Mouse (Mus musculus): Measurements from ENCODE around the gene Adrm1. TPM values are rescaled to one million over a fixed set of nuclear protein-coding genes. Genes with fewer than 3 reads are reported as not detected.
A peak's percentile ranks its signal among the peaks of the same experiment; 100 is the strongest.

Adrm1 gene
- polyA plus RNA-seq, 1 experiment from 2014 or later, result 102 TPM

- no peaks in the 10 kb centered on the region for H3K9me3 ChIP-seq (ENCODE audit: control insufficient read depth, low read length)
- no peak overlapping the region for H3K4me2 ChIP-seq (ENCODE audit: low read length)
- H3K36me3 ChIP-seq (ENCODE audit: control insufficient read depth, insufficient read depth, low read length), result peaks cover 84% of the 10 kb centered on the region
- H3K27me3 ChIP-seq (ENCODE audit: control insufficient read depth, insufficient read depth, low read length), result no peaks in the 10 kb centered on the region
- H3K27ac ChIP-seq (replicated peaks in 1 of 2; ENCODE audit: control insufficient read depth in 1 of 2, insufficient read depth in 1 of 2, low read depth in 2 of 2, low read length in 2 of 2), result no peak overlapping the region
- peaks cover 4 to 16% of the 10 kb centered on the region in 2 experiments; a peak in 3 of 4 replicates for H3K4me1 ChIP-seq (ENCODE audit: control insufficient read depth in 2 of 2, insufficient read depth in 2 of 2, low read length in 2 of 2)
- no peak overlapping the region for H3K4me3 ChIP-seq (ENCODE audit: control insufficient read depth in 1 of 2, insufficient read depth in 1 of 2, low read depth in 1 of 2, low read length in 2 of 2)
- no peak for ATAC-seq (ENCODE audit: insufficient number of reproducible peaks, insufficient read depth, low FRiP score, low read depth)
- 81% methylated on average over 2 of the region's 2 CpGs for WGBS
- H3K9ac ChIP-seq (ENCODE audit: low read length), result no peak overlapping the region
Measured at GRCm38 (mm10) chr2:180146091-180146490, 25.2 kb upstream of the Adrm1 start.

- H3K4me2 ChIP-seq (ENCODE audit: low read length), result peak overlapping the region; percentile 23
- no peaks in the 10 kb centered on the region for H3K27me3 ChIP-seq (ENCODE audit: control insufficient read depth, insufficient read depth, low read length)
- H3K27ac ChIP-seq (replicated peaks in 1 of 2; ENCODE audit: control insufficient read depth in 1 of 2, insufficient read depth in 1 of 2, low read depth in 2 of 2, low read length in 2 of 2), result peak overlapping the region; percentile 68 to 72
- 45% methylated on average over 6 of the region's 6 CpGs for WGBS
- H3K9ac ChIP-seq (ENCODE audit: low read length), result peak overlapping the region; percentile 41; the same call in 1 of the 2 replicates
- ATAC-seq (ENCODE audit: insufficient number of reproducible peaks, insufficient read depth, low FRiP score, low read depth), result no peak
- no peak overlapping the region for H3K4me3 ChIP-seq (ENCODE audit: control insufficient read depth in 1 of 2, insufficient read depth in 1 of 2, low read depth in 1 of 2, low read length in 2 of 2)
- H3K4me1 ChIP-seq (ENCODE audit: control insufficient read depth in 2 of 2, insufficient read depth in 2 of 2, low read length in 2 of 2), result peaks cover 4 to 16% of the 10 kb centered on the region in 2 experiments; a peak in 3 of 4 replicates
- H3K9me3 ChIP-seq (ENCODE audit: control insufficient read depth, low read length), result no peaks in the 10 kb centered on the region
- peaks cover 86% of the 10 kb centered on the region for H3K36me3 ChIP-seq (ENCODE audit: control insufficient read depth, insufficient read depth, low read length)
Measured at GRCm38 (mm10) chr2:180147379-180147778, 23.9 kb upstream of the Adrm1 start.

- Histone ChIP-seq H3K4me2 (ENCODE audit: low read length) (no peak overlapping the region), H3K9me3 (ENCODE audit: control insufficient read depth, low read length) (no peaks in the 10 kb centered on the region), H3K4me1 (ENCODE audit: control insufficient read depth in 2 of 2, insufficient read depth in 2 of 2, low read length in 2 of 2) (peaks cover 4 to 16% of the 10 kb centered on the region in 2 experiments; a peak in 3 of 4 replicates), H3K9ac (ENCODE audit: low read length) (no peak overlapping the region), H3K27ac (replicated peaks in 1 of 2; ENCODE audit: control insufficient read depth in 1 of 2, insufficient read depth in 1 of 2, low read depth in 2 of 2, low read length in 2 of 2) (no peak overlapping the region), H3K36me3 (ENCODE audit: control insufficient read depth, insufficient read depth, low read length) (peaks cover 91% of the 10 kb centered on the region), H3K4me3 (ENCODE audit: control insufficient read depth in 1 of 2, insufficient read depth in 1 of 2, low read depth in 1 of 2, low read length in 2 of 2) (no peak overlapping the region), H3K27me3 (ENCODE audit: control insufficient read depth, insufficient read depth, low read length) (no peaks in the 10 kb centered on the region)
- no peak for ATAC-seq (ENCODE audit: insufficient number of reproducible peaks, insufficient read depth, low FRiP score, low read depth)
- 72% methylated on average over 9 of the region's 9 CpGs for WGBS
Measured at GRCm38 (mm10) chr2:180148551-180148950, 22.7 kb upstream of the Adrm1 start.

- Histone ChIP-seq H3K4me2 (ENCODE audit: low read length) (no peak overlapping the region), H3K9me3 (ENCODE audit: control insufficient read depth, low read length) (no peaks in the 10 kb centered on the region), H3K27ac (replicated peaks in 1 of 2; ENCODE audit: control insufficient read depth in 1 of 2, insufficient read depth in 1 of 2, low read depth in 2 of 2, low read length in 2 of 2) (no peak overlapping the region), H3K9ac (ENCODE audit: low read length) (no peak overlapping the region), H3K4me1 (ENCODE audit: control insufficient read depth in 2 of 2, insufficient read depth in 2 of 2, low read length in 2 of 2) (no peaks in the 10 kb centered on the region), H3K27me3 (ENCODE audit: control insufficient read depth, insufficient read depth, low read length) (no peaks in the 10 kb centered on the region), H3K4me3 (ENCODE audit: control insufficient read depth in 1 of 2, insufficient read depth in 1 of 2, low read depth in 1 of 2, low read length in 2 of 2) (no peak overlapping the region), H3K36me3 (ENCODE audit: control insufficient read depth, insufficient read depth, low read length) (peaks cover 89% of the 10 kb centered on the region)
- no peak for ATAC-seq (ENCODE audit: insufficient number of reproducible peaks, insufficient read depth, low FRiP score, low read depth)
- 77% methylated on average over 3 of the region's 3 CpGs for WGBS
Measured at GRCm38 (mm10) chr2:180154796-180155195, 16.5 kb upstream of the Adrm1 start.

GRCm38 (mm10) chr2:180158627-180159026 is 12.7 kb upstream of the Adrm1 start:
- ATAC-seq (ENCODE audit: insufficient number of reproducible peaks, insufficient read depth, low FRiP score, low read depth), result no peak
- Histone ChIP-seq H3K9me3 (ENCODE audit: control insufficient read depth, low read length) (no peaks in the 10 kb centered on the region), H3K27me3 (ENCODE audit: control insufficient read depth, insufficient read depth, low read length) (no peaks in the 10 kb centered on the region), H3K27ac (replicated peaks in 1 of 2; ENCODE audit: control insufficient read depth in 1 of 2, insufficient read depth in 1 of 2, low read depth in 2 of 2, low read length in 2 of 2) (no peak overlapping the region), H3K4me1 (ENCODE audit: control insufficient read depth in 2 of 2, insufficient read depth in 2 of 2, low read length in 2 of 2) (no peaks in the 10 kb centered on the region), H3K4me2 (ENCODE audit: low read length) (no peak overlapping the region), H3K9ac (ENCODE audit: low read length) (no peak overlapping the region), H3K4me3 (ENCODE audit: control insufficient read depth in 1 of 2, insufficient read depth in 1 of 2, low read depth in 1 of 2, low read length in 2 of 2) (no peak overlapping the region), H3K36me3 (ENCODE audit: control insufficient read depth, insufficient read depth, low read length) (peaks cover 90% of the 10 kb centered on the region)
- whole genome bisulfite sequencing, result 86% methylated on average over 3 of the region's 3 CpGs

DNA sequence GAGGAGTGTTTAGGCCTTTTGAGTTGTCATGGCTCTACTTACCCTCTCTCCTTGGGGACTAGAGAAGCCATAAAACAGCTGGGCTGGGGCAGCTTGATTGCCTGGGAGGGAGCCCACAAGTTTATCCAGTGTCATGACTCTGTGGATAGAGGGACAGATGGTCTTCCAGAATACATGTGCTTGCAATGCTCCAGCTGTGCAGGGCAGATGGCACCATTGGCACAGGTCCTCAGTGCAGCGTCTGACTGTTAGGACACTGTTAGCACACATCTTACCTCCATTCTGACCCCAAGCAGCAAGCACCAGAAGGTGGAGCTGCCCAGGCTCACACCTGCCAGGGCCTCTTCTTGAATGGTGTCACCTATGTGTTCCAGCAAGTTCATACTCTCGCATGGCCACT is 5.4 kb upstream of the Adrm1 start:
- ATAC-seq (ENCODE audit: insufficient number of reproducible peaks, insufficient read depth, low FRiP score, low read depth), result no peak
- Histone ChIP-seq H3K4me3 (ENCODE audit: control insufficient read depth in 1 of 2, insufficient read depth in 1 of 2, low read depth in 1 of 2, low read length in 2 of 2) (no peak overlapping the region), H3K9me3 (ENCODE audit: control insufficient read depth, low read length) (no peaks in the 10 kb centered on the region), H3K27me3 (ENCODE audit: control insufficient read depth, insufficient read depth, low read length) (no peaks in the 10 kb centered on the region), H3K4me2 (ENCODE audit: low read length) (no peak overlapping the region), H3K36me3 (ENCODE audit: control insufficient read depth, insufficient read depth, low read length) (peaks cover 35% of the 10 kb centered on the region), H3K9ac (ENCODE audit: low read length) (no peak overlapping the region), H3K27ac (replicated peaks in 1 of 2; ENCODE audit: control insufficient read depth in 1 of 2, insufficient read depth in 1 of 2, low read depth in 2 of 2, low read length in 2 of 2) (no peak overlapping the region), H3K4me1 (ENCODE audit: control insufficient read depth in 2 of 2, insufficient read depth in 2 of 2, low read length in 2 of 2) (no peaks in the 10 kb centered on the region; a peak in 1 of 4 replicates)
- WGBS, result 87% methylated on average over 2 of the region's 2 CpGs

DNA sequence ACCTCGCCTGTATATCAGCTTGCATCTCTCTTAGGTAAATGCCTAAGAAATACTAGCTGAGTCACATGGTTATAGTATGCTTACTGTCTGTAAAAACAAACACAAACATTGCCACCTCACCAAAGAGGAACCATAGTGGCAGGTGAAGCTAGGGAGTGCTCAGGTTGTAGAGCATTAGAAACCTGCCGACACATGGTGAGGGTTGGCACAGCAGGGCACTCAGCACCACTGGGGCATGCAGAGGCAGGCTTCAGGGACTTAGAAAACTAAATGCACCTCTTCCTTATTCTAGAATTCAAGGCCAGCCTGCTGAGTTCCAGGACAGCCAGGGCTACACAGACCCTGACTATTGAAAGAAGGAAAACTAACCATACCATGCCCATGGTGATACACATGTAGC is 4.4 kb upstream of the Adrm1 start:
- H3K4me1 ChIP-seq (ENCODE audit: control insufficient read depth in 2 of 2, insufficient read depth in 2 of 2, low read length in 2 of 2), result no peaks in the 10 kb centered on the region; a peak in 1 of 4 replicates
- H3K27ac ChIP-seq (replicated peaks in 1 of 2; ENCODE audit: control insufficient read depth in 1 of 2, insufficient read depth in 1 of 2, low read depth in 2 of 2, low read length in 2 of 2), result no peak overlapping the region
- no peak overlapping the region for H3K4me3 ChIP-seq (ENCODE audit: control insufficient read depth in 1 of 2, insufficient read depth in 1 of 2, low read depth in 1 of 2, low read length in 2 of 2)
- no peak overlapping the region for H3K4me2 ChIP-seq (ENCODE audit: low read length)
- H3K36me3 ChIP-seq (ENCODE audit: control insufficient read depth, insufficient read depth, low read length), result peaks cover 25% of the 10 kb centered on the region
- H3K9me3 ChIP-seq (ENCODE audit: control insufficient read depth, low read length), result no peaks in the 10 kb centered on the region
- 61% methylated on average over 2 of the region's 2 CpGs for whole genome bisulfite sequencing
- ATAC-seq (ENCODE audit: insufficient number of reproducible peaks, insufficient read depth, low FRiP score, low read depth), result no peak
- H3K27me3 ChIP-seq (ENCODE audit: control insufficient read depth, insufficient read depth, low read length), result no peaks in the 10 kb centered on the region
- no peak overlapping the region for H3K9ac ChIP-seq (ENCODE audit: low read length)

DNA sequence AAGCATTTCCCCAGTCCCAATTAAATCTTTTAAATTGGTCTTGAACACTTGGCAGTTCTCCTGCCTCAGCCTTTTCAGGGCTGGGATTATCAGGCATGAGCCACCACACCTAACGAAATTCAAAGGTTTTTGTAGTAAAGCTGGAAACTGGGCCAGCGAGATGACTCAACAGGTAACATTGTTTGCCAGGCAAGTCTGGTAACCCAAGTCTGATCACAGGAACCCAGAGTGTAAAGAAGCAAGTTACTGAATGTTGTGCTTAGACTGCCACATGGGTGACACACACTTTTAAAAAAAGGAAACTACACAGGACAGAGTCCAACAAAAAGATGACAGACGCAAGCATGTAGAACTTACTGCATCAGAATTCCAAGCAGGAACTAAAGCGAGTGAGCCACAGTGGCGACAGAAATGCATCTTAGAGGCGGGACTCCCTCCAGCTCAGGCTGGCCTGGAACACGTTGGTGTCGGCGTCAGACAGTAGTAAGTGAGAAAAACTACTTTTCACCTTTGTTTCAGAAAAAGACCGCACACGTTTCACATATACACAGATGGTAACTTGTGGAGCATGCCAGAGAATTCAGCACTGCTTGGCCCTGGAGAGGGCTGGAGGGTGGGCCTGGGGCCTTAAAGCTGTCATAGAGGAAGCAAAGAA is 1.0 kb upstream of the Adrm1 start:
- H3K4me1 ChIP-seq (ENCODE audit: control insufficient read depth in 2 of 2, insufficient read depth in 2 of 2, low read length in 2 of 2), result peaks cover 8 to 16% of the 10 kb centered on the region in 2 experiments
- H3K9ac ChIP-seq (ENCODE audit: low read length), result no peak overlapping the region
- H3K4me3 ChIP-seq (ENCODE audit: control insufficient read depth in 1 of 2, insufficient read depth in 1 of 2, low read depth in 1 of 2, low read length in 2 of 2), result no peak overlapping the region
- peaks cover 24% of the 10 kb centered on the region for H3K36me3 ChIP-seq (ENCODE audit: control insufficient read depth, insufficient read depth, low read length)
- WGBS, result 81% methylated on average over 11 of the region's 11 CpGs
- no peak for ATAC-seq (ENCODE audit: insufficient number of reproducible peaks, insufficient read depth, low FRiP score, low read depth)
- H3K27me3 ChIP-seq (ENCODE audit: control insufficient read depth, insufficient read depth, low read length), result no peaks in the 10 kb centered on the region
- H3K4me2 ChIP-seq (ENCODE audit: low read length), result no peak overlapping the region
- H3K27ac ChIP-seq (replicated peaks in 1 of 2; ENCODE audit: control insufficient read depth in 1 of 2, insufficient read depth in 1 of 2, low read depth in 2 of 2, low read length in 2 of 2), result no peak overlapping the region
- no peaks in the 10 kb centered on the region for H3K9me3 ChIP-seq (ENCODE audit: control insufficient read depth, low read length)

All from heart, embryonic 14.5 days (tissue).